Mouse (Mus musculus) spleen, adult 2 months (tissue): ENCODE data around the gene Phf12.

Source experiments
- CTCF ChIP-seq: fragments of 200-500 bp; IDR thresholded peaks from 2 replicates; pipeline ENCODE4 v1.5.1; 2011; ENCODE audit warnings: mild to moderate bottlenecking, inconsistent platforms; ENCODE audit not compliant: insufficient read depth, insufficient read length, insufficient replicate concordance; ENCODE audit errors: extremely low read depth
- POLR2A ChIP-seq: fragments of 200-500 bp; IDR thresholded peaks from 2 replicates; pipeline ENCODE4 v1.6.1; 2011; ENCODE audit warnings: low read depth, low read length, inconsistent platforms

- TF ChIP-seq CTCF (no peak), POLR2A (no peak)
Measured at GRCm38 (mm10) chr11:78029240-78029639, 46.7 kb downstream of the Phf12 start.
